Mouse (Mus musculus) c-Kit-positive CD71-positive TER-119-negative erythroid progenitor cells, embryonic 14.5 days (primary cell): Measurements from ENCODE around the gene Lrmda.

ENCODE experiments used
- DNase-seq: peaks from one replicate; pipeline ENCODE4 v3.0.0-alpha.2; 2013; ENCODE audit warnings: low read depth

The Lrmda gene

DNA sequence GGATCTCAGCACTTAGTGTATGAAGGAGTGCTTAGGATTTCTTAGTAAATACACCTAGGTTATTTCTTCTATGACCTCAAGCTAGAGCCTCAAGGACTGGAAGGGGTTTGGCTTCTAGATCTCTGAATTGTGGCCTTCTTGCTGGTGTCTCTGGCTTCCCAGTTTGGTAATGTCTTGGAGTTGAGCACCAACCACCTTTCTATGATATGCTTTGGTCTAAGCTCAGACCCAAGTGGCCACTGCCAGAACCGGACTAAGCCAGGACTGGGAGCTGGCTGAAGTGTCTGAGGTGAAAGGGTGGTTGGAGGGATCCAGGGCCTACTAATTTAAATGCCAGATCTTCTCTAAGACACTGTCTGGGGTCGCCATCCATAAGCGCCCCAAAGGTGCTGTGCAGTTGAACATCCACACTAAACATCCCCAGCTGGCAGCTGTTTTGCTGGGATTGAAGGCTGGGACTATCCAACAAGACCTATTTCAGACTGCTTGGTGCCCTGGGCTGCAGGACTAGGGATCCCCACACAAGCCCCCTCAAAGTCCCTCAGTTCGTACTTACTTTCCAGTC is 27.1 kb upstream of the Lrmda start:
- DNase-seq = no peak

DNA sequence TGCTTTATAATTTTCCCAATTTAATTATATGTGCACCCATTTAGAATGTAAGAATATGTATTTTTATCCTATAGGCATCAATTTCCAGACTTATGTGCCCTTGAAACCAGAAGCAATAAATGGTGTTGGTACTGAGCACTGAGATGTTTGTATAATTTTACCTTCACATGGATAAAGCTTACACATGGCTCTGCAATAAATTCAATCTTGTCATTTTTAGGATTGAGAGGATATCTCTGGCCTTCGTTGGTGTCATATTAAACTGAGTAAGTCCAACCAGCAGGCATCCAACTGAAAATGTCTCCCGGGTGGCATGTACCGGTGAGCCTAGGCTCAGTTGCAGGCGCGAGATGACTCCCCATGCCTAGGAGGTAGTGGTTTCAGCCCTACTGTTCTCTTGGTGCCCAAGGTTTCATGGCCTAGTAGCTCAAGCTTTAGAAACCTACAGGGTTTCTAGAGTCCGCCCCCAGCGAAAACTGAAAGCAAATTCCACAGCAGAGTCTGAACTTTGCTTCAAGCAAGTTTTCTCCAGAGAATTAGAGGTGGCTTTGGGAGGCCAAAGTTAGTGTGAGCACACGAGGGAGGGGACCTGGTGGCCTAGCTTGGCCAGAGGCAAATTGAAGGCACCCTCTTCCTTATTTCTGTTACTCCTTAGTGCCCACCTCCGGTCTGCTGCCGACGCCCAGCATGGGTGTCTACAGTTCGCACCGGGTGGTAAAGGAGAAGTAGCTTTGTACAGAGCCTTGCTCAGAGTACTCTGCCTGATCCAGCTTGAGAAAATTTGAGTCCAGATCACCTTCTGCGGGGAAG is 26.1 kb upstream of the Lrmda start:
- DNase-seq = no peak

DNA sequence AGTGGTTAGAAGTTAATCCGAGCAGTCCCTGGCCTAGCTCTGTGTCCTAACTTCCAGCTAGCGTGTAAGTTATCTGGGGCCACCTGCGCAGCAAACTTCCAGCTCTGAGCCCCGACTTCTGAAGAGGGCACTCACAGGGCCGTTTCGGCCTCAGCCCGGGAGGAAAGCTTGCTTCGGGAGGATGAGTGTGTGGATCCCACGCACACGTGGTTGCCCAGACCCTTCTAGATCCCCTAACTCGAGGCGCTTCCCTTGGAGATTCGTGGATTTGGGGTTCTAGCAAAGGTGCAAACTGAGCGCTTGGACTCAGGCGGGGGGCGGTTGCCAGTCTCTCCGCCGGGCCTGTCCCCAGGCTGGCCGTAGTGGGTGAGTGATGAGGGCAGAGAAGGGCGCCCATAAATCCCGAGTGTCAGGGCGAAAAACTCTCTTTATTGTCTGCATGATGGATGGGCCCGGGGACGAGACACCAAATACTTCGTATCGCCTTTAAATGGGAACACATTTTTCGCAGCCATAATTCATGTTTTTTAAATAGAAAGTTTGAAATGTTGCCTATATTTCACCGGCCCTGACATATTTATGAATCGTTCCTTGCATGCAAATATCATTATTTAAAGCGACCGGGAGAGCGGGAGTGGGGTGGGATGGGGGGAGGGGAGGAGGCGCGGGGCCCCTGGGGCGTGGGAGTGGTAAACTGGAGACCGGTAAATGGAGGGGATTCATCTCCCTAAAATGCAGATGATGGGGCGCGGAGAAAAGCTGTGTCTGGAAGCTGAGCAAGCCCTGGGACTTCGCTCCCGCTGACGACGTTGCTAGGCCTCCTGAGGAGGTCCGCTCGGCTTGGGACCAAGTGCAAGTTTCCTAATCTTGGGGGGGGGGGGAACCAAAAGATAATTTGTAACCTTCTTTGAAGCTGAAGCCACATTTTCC is 25.2 kb upstream of the Lrmda start:
- no peak for DNase-seq

DNA sequence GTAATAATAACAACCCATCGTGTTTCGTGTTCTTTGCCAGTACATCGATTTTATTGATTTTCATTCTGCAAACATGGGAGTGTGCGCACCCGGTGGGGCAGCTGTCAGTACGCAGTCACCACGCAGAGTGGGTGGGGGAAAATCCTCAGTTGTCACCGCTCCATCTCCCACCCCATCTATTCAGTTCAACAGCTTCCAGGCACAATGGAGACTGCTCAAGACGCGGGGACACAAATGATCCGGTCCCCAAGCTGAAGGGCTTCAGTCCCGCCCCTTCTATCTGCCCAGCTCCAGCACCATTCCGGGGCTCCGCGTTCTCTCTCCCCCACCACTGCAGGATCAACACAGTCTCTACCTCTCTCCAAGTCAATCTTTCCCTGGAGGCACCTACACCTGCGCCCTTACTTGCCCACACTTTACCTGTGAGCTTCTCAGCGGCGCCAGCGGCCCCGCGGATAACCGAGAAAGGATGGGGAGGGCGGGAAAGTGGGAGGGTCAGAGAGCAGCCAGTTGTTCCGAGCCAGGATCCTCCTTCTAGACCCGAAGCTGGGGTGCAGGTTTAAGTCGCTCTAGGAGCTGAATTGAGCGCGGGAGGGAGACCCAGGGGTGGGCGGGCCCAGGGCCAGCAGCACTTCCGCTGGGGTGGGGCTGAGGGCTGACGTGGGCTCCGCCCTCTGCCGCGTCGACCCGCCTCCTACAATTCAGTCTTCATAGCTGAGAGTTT is 24.3 kb upstream of the Lrmda start:
- DNase-seq = no peak

DNA sequence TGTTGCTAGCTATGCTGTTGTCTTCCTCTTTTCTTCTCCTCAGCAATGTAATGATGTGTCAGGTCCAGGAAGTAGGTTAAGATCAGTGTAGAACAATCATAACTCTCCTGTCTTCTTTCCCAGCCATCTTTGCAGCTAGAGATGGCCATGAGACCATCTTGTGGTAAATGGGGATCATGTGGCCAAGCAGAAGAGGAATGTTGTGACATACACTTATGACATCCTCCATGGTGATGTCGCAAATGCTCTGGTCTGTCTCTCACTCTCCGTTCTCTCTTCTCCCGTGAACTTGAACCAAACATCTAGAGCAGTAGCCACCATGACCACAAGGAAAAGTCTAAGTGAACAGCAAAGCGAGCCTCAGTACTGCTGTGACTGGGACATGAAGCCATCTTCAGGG is 19.9 kb upstream of the Lrmda start:
- no peak for DNase-seq

DNA sequence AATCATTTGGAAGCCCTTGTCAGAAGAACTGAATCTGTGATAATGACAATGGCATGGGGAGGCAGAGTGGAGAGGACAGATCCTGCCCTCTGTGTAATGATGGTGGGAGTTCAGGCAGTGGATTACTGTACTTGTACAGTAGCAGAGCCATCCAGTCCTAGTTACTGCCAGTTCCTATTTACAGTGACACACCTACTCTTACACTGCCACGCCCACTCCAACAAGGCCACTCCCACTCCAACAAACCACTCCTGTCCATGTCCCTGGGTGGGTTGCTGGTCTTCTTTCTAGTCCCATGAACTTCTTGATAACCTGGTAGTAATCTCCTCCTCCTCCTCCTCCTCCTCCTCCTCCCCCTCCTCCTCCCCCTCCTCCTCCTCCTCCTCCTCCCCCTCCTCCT is 16.3 kb upstream of the Lrmda start:
- no peak for DNase-seq

DNA sequence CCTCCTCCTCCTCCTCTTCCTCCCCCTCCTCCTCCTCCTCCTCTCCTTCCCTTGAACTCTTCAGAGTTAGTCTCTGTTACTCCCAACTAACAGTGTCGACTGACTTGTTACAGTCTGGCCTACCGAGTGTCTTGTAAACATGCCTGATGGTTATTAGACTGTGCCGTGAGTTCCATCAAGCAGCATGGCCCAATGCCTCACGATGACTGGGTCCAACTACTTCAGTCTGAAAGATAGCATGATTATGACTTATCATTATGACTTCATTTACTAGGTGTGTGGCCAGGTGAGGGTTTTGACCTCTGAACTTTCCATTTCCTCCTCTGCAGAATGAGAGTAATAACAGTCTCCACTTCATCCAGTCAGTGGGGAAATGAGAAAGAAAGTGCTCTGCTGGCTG is 15.9 kb upstream of the Lrmda start:
- DNase-seq = no peak

DNA sequence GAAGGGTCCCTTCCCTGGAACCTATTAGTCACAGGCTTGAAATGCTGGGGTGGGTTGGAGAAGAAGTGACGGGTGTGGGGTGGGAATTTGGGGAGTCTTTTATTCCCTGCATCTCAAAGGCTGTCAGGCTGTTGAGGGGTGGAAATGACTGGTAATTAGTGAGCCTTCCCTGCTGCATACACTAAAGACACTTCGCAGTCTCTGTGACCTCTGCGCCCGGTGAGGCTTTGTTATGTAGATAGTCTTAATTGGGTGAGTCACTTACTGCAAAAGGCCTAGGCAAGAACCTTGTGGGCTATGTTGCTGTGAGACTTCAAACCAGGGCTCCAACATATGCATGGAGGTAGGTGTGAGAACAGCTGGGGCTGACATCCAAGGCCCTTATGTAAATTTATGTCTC is 14.6 kb upstream of the Lrmda start:
- DNase-seq = no peak

DNA sequence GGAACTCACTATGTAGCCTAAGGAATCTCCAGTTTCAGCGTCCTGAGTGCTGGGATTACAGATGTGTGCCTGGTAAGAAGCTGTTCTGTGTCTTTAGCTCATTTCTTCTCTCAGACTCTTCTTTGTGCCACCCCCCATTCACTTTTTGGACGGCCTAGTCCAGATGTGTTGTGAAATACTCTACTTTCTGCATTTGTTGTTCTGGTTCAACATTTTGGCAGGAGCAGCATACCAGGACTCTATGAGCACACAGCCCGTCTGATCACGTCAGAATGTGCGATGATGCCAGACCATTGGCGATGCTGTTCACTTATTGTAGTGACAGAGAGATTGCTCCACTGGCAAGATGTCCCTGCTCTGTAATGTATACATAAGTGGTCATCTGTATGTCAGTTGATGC is 12.5 kb upstream of the Lrmda start:
- DNase-seq = no peak

DNA sequence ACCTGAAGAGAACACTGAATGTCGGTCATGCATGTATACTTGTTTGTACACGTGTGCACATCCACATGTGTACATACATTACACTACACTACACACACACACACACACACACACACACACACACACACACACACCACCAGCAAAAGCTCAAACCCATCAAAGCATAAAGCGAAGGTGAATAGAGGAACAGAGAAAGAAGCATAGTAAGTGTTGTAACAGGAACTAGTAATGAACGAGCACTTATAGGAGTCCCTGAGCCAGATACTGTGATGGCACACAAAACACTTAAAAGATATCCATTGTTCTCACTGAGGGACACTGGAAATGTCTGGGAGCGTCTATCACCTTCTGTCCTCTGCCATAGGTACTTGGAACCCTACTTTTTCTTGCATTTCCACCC is 5.2 kb upstream of the Lrmda start:
- DNase-seq = no peak

DNA sequence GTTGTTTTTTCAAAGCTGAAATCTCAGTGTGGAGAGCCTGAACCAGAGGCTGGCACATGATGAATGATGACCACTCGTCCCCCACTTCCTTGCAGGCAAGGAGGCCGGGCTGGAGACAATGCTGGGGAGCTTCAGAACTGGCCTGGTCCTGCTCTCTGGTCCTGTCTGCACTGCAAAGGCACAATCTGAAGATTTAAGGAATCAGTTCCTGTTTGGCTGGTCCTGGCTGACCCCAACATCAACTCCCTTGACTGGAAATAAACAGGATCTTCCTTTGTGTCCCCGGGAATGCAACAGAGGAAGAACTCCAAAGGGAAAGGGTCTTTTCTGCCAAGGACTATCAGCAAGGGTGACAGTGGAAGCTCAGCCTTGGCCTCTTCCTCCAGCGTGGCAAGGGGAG is 4.7 kb upstream of the Lrmda start:
- no peak for DNase-seq

DNA sequence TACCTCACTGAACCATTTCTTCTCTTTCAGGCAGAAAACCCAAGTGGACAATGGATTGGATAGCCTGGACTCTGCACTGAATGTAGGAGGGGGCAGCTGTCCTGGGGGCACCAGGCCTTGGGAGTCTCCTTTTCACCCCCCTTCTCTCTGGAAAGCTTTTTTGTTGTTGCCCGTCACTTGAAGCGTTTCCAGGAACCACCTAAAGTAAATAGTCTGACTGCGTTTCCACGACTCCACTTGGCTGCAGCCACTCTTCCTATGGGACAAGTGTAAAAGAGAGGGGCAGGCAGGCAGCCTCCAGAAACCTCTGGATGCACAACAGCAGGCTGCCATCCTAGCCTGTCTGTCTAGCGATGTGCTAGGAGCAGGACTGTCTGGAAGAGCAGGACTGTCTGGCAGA is 2.5 kb upstream of the Lrmda start:
- no peak for DNase-seq

DNA sequence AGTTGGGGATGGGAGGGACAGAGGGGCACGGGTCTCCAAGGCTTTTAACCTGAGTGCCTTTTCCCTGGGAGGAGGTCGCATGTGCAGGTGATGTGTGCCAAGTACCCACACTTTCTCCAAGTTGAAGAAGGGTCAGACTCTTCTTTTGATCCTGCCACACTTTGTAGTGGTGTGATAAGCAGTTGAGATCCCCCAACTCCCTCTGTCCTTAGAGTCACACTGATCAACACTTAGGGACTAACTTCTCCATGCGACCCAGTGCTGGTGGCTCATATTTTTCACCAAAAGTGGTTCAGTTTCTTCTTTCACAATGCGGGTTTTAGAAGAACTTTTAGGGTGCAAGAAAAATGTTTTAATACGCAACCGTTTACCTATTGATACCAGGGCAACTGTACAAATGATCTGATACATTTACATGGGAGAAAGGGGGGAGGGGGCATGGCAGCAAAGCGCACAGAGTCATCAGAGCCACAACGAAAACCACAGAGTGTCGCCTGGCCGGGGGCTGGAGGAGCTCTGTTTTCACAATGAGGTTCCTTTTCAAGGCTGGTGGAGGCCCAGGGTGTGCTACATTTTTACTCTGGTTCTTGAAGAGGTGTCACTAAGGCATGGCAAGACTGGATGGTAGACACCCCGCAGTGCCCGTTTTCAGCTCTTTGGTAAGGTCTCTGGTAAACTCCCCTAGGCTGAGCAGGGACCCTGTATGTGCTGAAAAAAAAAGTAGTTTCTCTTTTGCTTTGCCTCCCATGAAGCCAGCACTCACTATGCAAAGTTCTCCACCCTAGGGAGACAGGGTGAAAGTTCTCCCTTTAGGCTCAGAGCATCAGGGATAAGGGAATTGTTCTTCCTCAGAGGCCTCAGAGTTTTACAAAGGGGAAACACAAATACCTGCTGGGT is 685 bp downstream of the Lrmda start:
- no peak for DNase-seq

DNA sequence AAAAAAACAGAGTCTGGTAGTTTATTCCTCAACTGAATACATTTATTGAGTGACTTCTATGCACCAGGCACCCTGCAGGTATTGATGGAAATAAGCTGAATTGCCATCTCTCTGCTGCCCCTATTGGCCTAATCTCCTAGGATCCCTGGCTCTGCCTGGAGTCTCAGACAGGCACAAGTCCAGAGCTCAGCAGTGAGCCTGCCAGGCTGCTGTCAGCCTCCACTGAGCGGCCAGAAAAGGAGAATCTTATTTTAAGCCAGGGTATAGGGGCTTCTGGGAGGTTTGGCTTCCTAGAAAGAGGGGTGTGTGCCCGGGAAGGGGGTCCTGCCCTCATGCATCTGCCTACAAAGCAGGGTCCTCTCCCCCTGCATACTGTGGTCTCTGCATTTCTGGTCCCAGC is 1.4 kb downstream of the Lrmda start:
- no peak for DNase-seq

DNA sequence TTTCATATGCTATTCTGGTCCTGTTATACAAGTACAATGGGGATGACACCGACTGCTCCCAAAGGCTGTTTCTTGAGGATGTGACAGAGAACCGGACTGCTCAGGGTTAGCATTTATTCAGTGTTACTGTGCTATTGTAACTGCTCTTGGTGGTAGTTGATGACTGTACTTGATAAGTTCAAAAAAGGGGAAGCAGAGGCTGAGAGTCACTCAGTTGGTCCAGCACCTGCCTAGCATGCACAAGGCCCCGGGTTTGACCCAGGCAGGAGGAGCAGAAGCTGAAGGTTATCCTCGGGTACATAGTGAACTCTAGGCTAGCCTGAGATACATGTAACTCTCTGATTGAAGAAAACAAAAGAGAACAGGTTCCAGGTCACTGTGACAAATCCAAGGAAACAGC is 4.0 kb downstream of the Lrmda start:
- DNase-seq = no peak

DNA sequence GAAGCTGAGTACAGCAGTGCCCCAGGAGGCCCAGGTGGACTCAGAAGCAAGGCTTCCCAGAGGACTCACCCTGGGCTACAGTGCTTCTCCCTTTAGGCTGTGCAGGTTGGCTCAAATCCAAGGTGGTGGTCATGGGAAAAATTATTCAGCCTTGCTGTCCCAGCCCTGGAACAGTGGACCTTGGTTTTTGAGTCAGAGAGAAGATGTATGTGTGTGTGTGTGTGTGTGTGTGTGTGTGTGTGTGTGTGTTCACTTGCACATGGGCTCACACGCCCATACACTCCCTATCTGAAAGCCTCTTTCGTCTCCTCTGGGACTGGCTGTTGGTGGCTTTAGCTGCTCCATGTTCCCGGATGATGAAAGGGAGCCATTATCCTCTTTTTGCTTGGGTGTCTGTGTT is 16.4 kb downstream of the Lrmda start:
- no peak for DNase-seq

DNA sequence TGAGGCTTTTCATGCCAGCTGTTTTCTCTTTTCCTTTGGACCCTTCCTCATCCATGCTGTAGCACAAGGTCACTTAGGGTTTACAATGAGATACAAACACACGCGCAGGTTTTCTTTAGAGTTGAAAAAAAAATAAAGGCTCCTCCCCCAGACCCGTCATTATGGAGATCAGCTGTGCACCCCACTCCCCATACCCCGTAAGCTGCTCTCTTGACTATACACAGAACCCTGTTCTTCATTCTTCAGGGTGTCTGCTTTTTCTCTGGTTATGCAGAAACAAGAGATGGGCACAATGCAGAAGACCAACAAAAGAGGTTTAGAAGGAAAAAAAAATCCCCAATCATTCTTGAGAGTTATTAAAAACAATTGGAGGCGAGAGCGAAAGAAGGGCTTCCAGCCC is 16.8 kb downstream of the Lrmda start:
- DNase-seq = no peak

DNA sequence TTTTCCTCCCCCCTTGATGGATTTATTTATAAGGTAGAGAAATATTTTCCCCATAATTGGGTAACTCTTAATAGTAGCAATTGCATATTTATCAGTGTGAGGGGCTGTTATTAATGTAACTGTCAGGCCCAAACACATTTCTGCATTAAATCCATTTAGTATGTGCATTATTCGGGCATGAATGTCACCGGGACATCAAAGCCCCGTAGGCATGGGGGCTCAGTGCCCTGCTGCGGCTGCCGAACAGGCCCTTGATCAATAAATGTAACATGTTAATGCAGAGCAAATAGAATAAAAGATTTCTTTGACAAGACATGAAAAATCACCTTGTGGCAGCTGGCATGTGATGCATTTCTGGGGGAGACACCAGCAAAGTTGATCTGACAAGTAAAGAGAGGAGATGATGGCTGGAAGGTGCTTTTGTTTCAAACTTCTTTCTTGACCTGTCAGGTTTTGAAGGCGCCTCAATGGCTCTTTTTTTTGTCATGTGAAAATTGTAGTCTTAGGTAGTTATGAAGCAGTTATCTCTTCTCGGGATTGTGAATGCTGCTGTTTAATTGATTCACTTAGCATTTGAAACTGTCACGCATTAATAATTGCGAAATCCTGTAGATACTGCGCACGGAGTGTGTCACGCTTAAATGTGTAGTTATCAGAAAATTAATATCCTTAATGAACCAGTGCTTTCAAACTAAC is 17.4 kb downstream of the Lrmda start:
- no peak for DNase-seq

DNA sequence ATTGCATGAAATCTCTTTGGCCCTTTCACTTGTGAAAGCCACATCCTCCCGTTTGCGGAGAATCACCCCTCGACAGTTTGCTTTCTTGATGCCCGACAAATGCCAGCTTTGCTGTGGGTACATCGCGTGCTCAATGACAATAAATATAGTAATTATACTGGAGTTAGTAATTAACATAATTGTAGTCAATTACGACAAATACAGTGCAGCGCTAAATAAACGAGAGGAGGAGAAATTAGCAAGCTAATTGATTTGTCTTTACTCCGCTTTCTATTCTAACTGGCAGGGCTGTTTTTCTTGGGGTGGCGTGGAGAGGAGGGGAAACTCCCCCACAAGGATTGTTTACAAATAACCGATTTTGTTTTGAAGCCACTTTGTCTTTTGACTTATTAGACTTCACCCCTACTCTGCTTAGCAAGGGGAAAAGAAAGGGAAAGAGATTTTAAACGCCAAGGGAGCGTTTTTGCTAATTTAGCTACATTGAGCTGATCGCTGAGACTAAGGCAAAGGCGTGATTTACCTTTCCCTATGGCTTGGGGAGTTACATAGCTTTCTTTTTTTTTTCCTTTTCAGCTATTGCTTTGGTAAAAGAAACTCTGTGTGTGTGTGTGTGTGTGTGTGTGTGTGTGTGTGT is 18.1 kb downstream of the Lrmda start:
- DNase-seq = no peak

DNA sequence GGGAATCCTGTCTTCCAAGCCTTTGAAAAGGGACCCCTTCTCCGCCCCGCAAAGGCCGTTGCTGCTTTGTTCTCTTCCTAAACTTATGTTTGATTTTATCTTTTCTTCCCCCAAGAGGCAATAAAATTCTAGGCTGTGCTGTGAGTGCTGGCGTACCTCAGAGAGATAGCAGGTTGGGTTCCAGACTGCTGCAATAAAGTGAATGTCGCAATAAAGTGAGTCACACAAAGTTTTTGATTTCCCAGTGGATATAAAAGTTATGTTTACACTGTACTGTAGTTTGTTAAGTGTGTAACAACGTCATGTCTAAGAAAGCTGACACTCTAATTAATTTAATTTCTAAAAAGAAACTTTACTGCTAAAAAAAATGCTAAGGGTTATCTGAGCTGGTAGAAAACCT is 22.6 kb downstream of the Lrmda start:
- no peak for DNase-seq
